Mouse (Mus musculus): ENCODE data around the gene Nfx1. TPM values are rescaled to one million over a fixed set of nuclear protein-coding genes. Genes with fewer than 3 reads are reported as not detected.

Nfx1 gene
- total RNA-seq, 2 experiments from 2014 or later, result 67.3 to 78.5 TPM

GRCm38 (mm10) chr4:41073008-41073817, 102.5 kb downstream of the Nfx1 start:
- DNase-seq (ENCODE audit: low spot score in 2 of 2), result no peak
- intact Hi-C loops (cut with DNase I), result no loop called here

DNA sequence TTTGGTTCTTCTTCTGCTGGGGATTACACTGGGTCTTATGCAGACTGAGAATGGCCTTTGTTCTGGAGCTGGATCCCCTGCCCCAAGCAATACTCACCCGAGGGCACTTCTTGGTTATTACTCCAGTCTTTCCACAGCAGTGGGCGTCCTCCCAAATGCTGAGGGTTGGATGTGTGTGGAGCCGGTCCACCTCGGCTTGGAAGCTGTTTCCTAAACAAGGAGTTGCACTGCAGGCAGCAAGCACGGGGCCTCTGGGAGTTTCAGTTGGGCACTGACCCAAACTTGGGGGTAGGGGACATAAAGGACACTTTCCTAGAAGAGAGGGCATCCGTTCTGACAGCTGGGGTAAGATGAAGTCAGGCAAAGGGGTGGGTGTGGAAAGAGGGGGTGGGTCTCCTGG, 103.8 kb downstream of the Nfx1 start:
- intact Hi-C loops (cut with DNase I), result no loop called here
- no peak for DNase-seq (ENCODE audit: low spot score in 2 of 2)

Small RNA genes lying within 50 kb of the gene (microRNA-seq; reads per million reads assigned to microRNA genes)
- 0.76 reads per million for gene Mir3094

Other genes with a start within 250 kb of the Nfx1 start
- 100 to 1,000 TPM; 267 to 314 TPM for gene Dnaja1, start 248.8 kb upstream of the Nfx1 start, total RNA-seq (2021)
- 10 to 100 TPM; 48.2 TPM for gene Smu1, start 213.0 kb upstream of the Nfx1 start, total RNA-seq (2021)
- gene B4galt1, start 116.9 kb upstream of the Nfx1 start, total RNA-seq (2021), result 1 to 10 TPM; 4.1 to 5.1 TPM
- gene Spink4, start 50.9 kb upstream of the Nfx1 start, total RNA-seq (2021), result not detected
- 100 to 1,000 TPM; 170 to 211 TPM for gene Bag1, start 22.6 kb upstream of the Nfx1 start, total RNA-seq (2021)
- 10 to 100 TPM; 81.2 to 81.6 TPM for gene Chmp5, start 22.5 kb upstream of the Nfx1 start, total RNA-seq (2021)
- not detected for gene Aqp7, start 77.2 kb downstream of the Nfx1 start, total RNA-seq (2021)
- gene Aqp3, start 127.3 kb downstream of the Nfx1 start, total RNA-seq (2021), result not detected
- gene Nol6, start 153.5 kb downstream of the Nfx1 start, total RNA-seq (2021), result 10 to 100 TPM; 84.6 to 88.9 TPM
- 10 to 100 TPM; 78.0 to 80.2 TPM for gene Ube2r2, start 164.8 kb downstream of the Nfx1 start, total RNA-seq (2021)